13 mouse cellular contexts compared by ENCODE assay signal in the genomic region with DNA sequence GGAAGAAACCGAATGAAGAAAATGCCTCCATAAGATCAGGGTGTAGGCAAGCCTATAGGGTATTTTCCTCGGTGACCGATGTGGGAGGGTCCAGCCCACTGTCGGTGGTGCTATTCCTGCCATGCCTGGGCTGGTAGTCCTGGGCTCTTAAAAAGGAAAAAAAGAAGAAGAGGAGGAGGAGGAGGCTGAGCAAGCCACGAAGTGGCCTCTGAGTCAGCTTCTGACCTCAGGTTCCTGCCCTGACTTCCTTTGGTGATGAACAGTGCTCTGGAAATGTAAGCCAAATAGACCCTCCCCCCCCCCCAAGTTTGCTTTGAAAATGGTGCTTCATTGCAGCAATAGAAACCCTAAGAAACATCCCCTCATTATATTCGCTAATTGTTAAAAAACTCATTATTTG.
"Had no signal": no experiment of that assay in that cellular context is flagged by ENCODE, and none has a peak within 500 bp of the region (broad histone marks: within the 10 kb centered on the region; RNA-seq: fewer than 3 reads in every experiment).

No protein-coding gene starts in this region.

- DNase-seq: liver, postnatal 0 days; lung, adult 2 months; lung, postnatal 14 days; lung, postnatal 36 days; right cerebral cortex, postnatal 14 days; right cerebral cortex, postnatal 4 days; spleen, adult 18-20 months; thymus, adult 18-20 months; thymus, postnatal 14 days; thymus, postnatal 36 days had no signal

- ATAC-seq: liver, postnatal 0 days; lung, postnatal 0 days; midbrain, embryonic 13.5 days; midbrain, embryonic 15.5 days had no signal
